Mouse (Mus musculus): ENCODE measurements at regions not wholly inside any gene's neighbourhood (a gene's known extent, or its start where the extent isn't known, plus 50 kb on each side); places are given as distances from the start of the nearest gene placed in this dataset.

GRCm38 (mm10) chr10:120595145-120595544 lies 118.9 kb upstream of the Hmga2 start:
- ATAC-seq (ENCODE audit: insufficient read depth), result no peak
- H3K9me3 ChIP-seq (ENCODE audit: control insufficient read depth, low read length), result no peaks in the 10 kb centered on the region; the same call in 1 of the 2 replicates

GRCm38 (mm10) chr10:120593876-120594275 lies 117.6 kb upstream of the Hmga2 start:
- no peaks in the 10 kb centered on the region for H3K36me3 ChIP-seq (replicated peaks; ENCODE audit: control insufficient read depth, insufficient read depth, low read depth)
- no peak overlapping the region for H3K9ac ChIP-seq (replicated peaks)
- H3K27ac ChIP-seq, result no peak overlapping the region
- TF ChIP-seq CTCF (IDR thresholded peaks at IDR 0.05; ENCODE audit: low read depth), result no peak
- TF ChIP-seq EP300 (IDR thresholded peaks at IDR 0.05; ENCODE audit: low read depth), result no peak
- no peak overlapping the region for H3K4me2 ChIP-seq (ENCODE audit: low read depth)
- no peak overlapping the region for H3K4me3 ChIP-seq (ENCODE audit: insufficient read depth in 1 of 2, low read depth in 2 of 2, low read length in 2 of 2)
- H3K27me3 ChIP-seq (ENCODE audit: control insufficient read depth, insufficient read depth, low read length), result no peaks in the 10 kb centered on the region
- no peak for ATAC-seq (ENCODE audit: insufficient read depth)
- H3K9me3 ChIP-seq (ENCODE audit: control insufficient read depth, low read length), result no peaks in the 10 kb centered on the region; the same call in 1 of the 2 replicates
- DNase-seq (ENCODE audit: low read depth in 3 of 3, low spot score in 3 of 3), result no peak
- peaks cover 0 to 4% of the 10 kb centered on the region in 2 experiments; a peak in 2 of 4 replicates for H3K4me1 ChIP-seq (replicated peaks; ENCODE audit: control insufficient read depth in 2 of 2, insufficient read depth in 2 of 2, low read length in 1 of 2)

More at GRCm38 (mm10) chr10:120595145-120595544, 118.9 kb upstream of the Hmga2 start:
- Histone ChIP-seq H3K27ac (no peak overlapping the region), H3K36me3 (replicated peaks; ENCODE audit: control insufficient read depth, insufficient read depth, low read depth) (no peaks in the 10 kb centered on the region), H3K4me2 (ENCODE audit: low read depth) (no peak overlapping the region), H3K4me1 (replicated peaks; ENCODE audit: control insufficient read depth in 2 of 2, insufficient read depth in 2 of 2, low read length in 1 of 2) (peaks cover 0 to 4% of the 10 kb centered on the region in 2 experiments; a peak in 2 of 4 replicates), H3K9ac (replicated peaks) (no peak overlapping the region), H3K27me3 (ENCODE audit: control insufficient read depth, insufficient read depth, low read length) (no peaks in the 10 kb centered on the region), H3K4me3 (ENCODE audit: insufficient read depth in 1 of 2, low read depth in 2 of 2, low read length in 2 of 2) (no peak overlapping the region)
- DNase-seq (ENCODE audit: low read depth in 3 of 3, low spot score in 3 of 3), result no peak
- no peak for TF ChIP-seq CTCF (IDR thresholded peaks at IDR 0.05; ENCODE audit: low read depth)
- TF ChIP-seq EP300 (IDR thresholded peaks at IDR 0.05; ENCODE audit: low read depth), result no peak
- WGBS (ENCODE audit: insufficient replicate concordance), result 23% methylated on average over 3 of the region's 3 CpGs

DNA sequence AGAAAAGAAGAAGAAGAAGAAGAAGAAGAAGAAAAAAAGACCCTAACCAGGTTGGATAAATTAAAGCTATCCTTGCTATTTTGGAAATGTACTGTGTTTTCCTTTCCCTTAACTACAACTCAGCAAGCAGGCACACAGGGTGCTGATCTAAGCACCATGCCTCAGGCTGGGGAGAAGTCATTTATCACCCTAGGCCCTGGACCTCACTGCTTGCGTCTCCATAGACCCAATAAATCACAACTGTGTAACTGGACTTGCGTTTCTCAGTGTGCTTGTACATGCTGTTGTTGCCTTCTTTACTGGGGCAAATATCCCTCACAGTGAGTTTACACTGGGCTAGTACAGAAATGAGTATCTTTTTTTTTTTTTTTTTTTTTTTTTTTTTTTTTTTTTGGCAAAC lies 113.4 kb upstream of the Hmga2 start:
- Histone ChIP-seq H3K9me3 (ENCODE audit: control insufficient read depth, low read length) (no peaks in the 10 kb centered on the region; the same call in 1 of the 2 replicates), H3K9ac (replicated peaks) (no peak overlapping the region), H3K4me1 (replicated peaks; ENCODE audit: control insufficient read depth in 2 of 2, insufficient read depth in 2 of 2, low read length in 1 of 2) (no peaks in the 10 kb centered on the region), H3K27me3 (ENCODE audit: control insufficient read depth, insufficient read depth, low read length) (no peaks in the 10 kb centered on the region), H3K36me3 (replicated peaks; ENCODE audit: control insufficient read depth, insufficient read depth, low read depth) (no peaks in the 10 kb centered on the region), H3K4me2 (ENCODE audit: low read depth) (no peak overlapping the region), H3K27ac (no peak overlapping the region), H3K4me3 (ENCODE audit: insufficient read depth in 1 of 2, low read depth in 2 of 2, low read length in 2 of 2) (no peak overlapping the region)
- WGBS (ENCODE audit: insufficient replicate concordance), result 48% methylated on average over 2 of the region's 2 CpGs
- ATAC-seq (ENCODE audit: insufficient read depth), result no peak
- DNase-seq (ENCODE audit: low read depth in 3 of 3, low spot score in 3 of 3), result no peak
- TF ChIP-seq CTCF (IDR thresholded peaks at IDR 0.05; ENCODE audit: low read depth), result no peak
- no peak for TF ChIP-seq EP300 (IDR thresholded peaks at IDR 0.05; ENCODE audit: low read depth)

GRCm38 (mm10) chr10:120587854-120588633 lies 111.8 kb upstream of the Hmga2 start:
- no peak overlapping the region for H3K27ac ChIP-seq
- no peaks in the 10 kb centered on the region for H3K36me3 ChIP-seq (replicated peaks; ENCODE audit: control insufficient read depth, insufficient read depth, low read depth)
- no peak overlapping the region for H3K4me2 ChIP-seq (ENCODE audit: low read depth)
- no peak for TF ChIP-seq CTCF (IDR thresholded peaks at IDR 0.05; ENCODE audit: low read depth)
- TF ChIP-seq EP300 (IDR thresholded peaks at IDR 0.05; ENCODE audit: low read depth), result no peak
- no peak overlapping the region for H3K9ac ChIP-seq (replicated peaks)
- no peak for ATAC-seq (ENCODE audit: insufficient read depth)
- no peak overlapping the region for H3K4me3 ChIP-seq (ENCODE audit: insufficient read depth in 1 of 2, low read depth in 2 of 2, low read length in 2 of 2)
- no peaks in the 10 kb centered on the region for H3K9me3 ChIP-seq (ENCODE audit: control insufficient read depth, low read length)
- no peaks in the 10 kb centered on the region for H3K27me3 ChIP-seq (ENCODE audit: control insufficient read depth, insufficient read depth, low read length)
- no peak for DNase-seq (ENCODE audit: low read depth in 3 of 3, low spot score in 3 of 3)
- 65% methylated on average over 8 of the region's 8 CpGs for WGBS (ENCODE audit: insufficient replicate concordance)
- no peaks in the 10 kb centered on the region for H3K4me1 ChIP-seq (replicated peaks; ENCODE audit: control insufficient read depth in 2 of 2, insufficient read depth in 2 of 2, low read length in 1 of 2)

DNA sequence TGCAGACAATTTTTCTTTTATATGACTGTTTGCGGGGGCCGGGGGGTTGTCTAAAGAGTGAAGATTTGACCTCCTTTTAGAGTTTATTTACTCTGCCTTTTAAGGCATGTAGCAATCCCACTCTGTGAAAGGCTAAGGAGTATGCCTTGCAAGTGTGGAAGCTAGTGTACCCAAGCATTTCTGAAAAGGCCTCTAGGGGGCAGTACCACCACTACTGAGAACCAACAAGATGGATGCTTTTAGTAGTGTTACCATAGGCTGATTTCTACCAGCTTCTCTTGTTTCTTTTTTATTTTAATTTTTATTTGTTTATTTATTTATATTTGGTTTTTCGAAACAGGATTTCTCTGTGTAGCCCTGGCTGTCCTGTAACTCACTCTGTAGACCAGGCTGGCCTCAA lies 110.9 kb upstream of the Hmga2 start:
- no peak overlapping the region for H3K4me3 ChIP-seq (ENCODE audit: insufficient read depth in 1 of 2, low read depth in 2 of 2, low read length in 2 of 2)
- WGBS (ENCODE audit: insufficient replicate concordance), result 57% methylated on average over 3 of the region's 3 CpGs
- ATAC-seq (ENCODE audit: insufficient read depth) (no peak), DNase-seq (ENCODE audit: low read depth in 3 of 3, low spot score in 3 of 3) (peak in 2 of 3 experiments; percentile 4 to 10)
- H3K4me2 ChIP-seq (ENCODE audit: low read depth), result no peak overlapping the region
- TF ChIP-seq CTCF (IDR thresholded peaks at IDR 0.05; ENCODE audit: low read depth), result peak; percentile 55; the same call in 1 of the 2 replicates
- no peak for TF ChIP-seq EP300 (IDR thresholded peaks at IDR 0.05; ENCODE audit: low read depth)
- no peaks in the 10 kb centered on the region for H3K9me3 ChIP-seq (ENCODE audit: control insufficient read depth, low read length)
- H3K27ac ChIP-seq, result no peak overlapping the region
- H3K4me1 ChIP-seq (replicated peaks; ENCODE audit: control insufficient read depth in 2 of 2, insufficient read depth in 2 of 2, low read length in 1 of 2), result no peaks in the 10 kb centered on the region
- H3K27me3 ChIP-seq (ENCODE audit: control insufficient read depth, insufficient read depth, low read length), result no peaks in the 10 kb centered on the region
- no peak overlapping the region for H3K9ac ChIP-seq (replicated peaks)
- no peaks in the 10 kb centered on the region for H3K36me3 ChIP-seq (replicated peaks; ENCODE audit: control insufficient read depth, insufficient read depth, low read depth)

Measured in liver, embryonic 14.5 days (tissue).